Mouse (Mus musculus) neural tube, embryonic 15.5 days (tissue): ENCODE results near the gene Cnn1. TPM values are rescaled to one million over a fixed set of nuclear protein-coding genes. Genes with fewer than 3 reads are reported as not detected.

Source experiments
- ATAC-seq: fragments of 200-750 bp; cut with Nextera tagmentation; 2 replicates; pipeline ENCODE4 v1.8.0; 2017; ENCODE audit warnings: mild to moderate bottlenecking, moderate TSS enrichment, moderate library complexity; ENCODE audit not compliant: low FRiP score
- H3K27ac ChIP-seq: fragments of 300-500 bp; sonication (generic); replicated peaks from 2 replicates; pipeline ENCODE4 v1.5.1; 2015; ENCODE audit warnings: mild to moderate bottlenecking, inconsistent platforms
- H3K27me3 ChIP-seq: fragments of 300-500 bp; sonication (generic); replicated peaks from 2 replicates; pipeline ENCODE4 v1.6.1; 2015; ENCODE audit warnings: inconsistent platforms
- H3K36me3 ChIP-seq: fragments of 300-500 bp; sonication (generic); 2 replicates; pipeline ENCODE4 v1.6.1; 2015; ENCODE audit warnings: inconsistent platforms
- H3K4me1 ChIP-seq: fragments of 300-500 bp; sonication (generic); 2 replicates; pipeline ENCODE4 v1.6.1; 2015; ENCODE audit warnings: inconsistent platforms
- H3K4me2 ChIP-seq: fragments of 300-500 bp; sonication (generic); 2 replicates; pipeline ENCODE4 v1.6.1; 2015; ENCODE audit warnings: inconsistent platforms, mild to moderate bottlenecking, moderate library complexity
- H3K4me3 ChIP-seq: fragments of 300-500 bp; sonication (generic); replicated peaks from 2 replicates; pipeline ENCODE4 v1.5.1; 2015; ENCODE audit warnings: mild to moderate bottlenecking, inconsistent platforms
- H3K9ac ChIP-seq: fragments of 300-500 bp; sonication (generic); replicated peaks from 2 replicates; pipeline ENCODE4 v1.6.1; 2015; ENCODE audit warnings: mild to moderate bottlenecking, inconsistent platforms
- H3K9me3 ChIP-seq: fragments of 300-500 bp; sonication (generic); replicated peaks from 2 replicates; pipeline ENCODE4 v1.6.1; 2016; ENCODE audit warnings: inconsistent platforms
- WGBS: fragments of 180-500 bp; shearing (Covaris S2); methylation state at CpG from one replicate; pipeline ENCODE4 v1.1.7; 2015; ENCODE audit warnings: mixed read lengths; 5-methylcytosine and 5-hydroxymethylcytosine counted together
- polyA plus RNA-seq: library from polyadenylated mRNA; unstranded; fragments of >200 nt; fragmentation: Nextera tagmentation; extraction: Ambion mirVana; gene quantifications from 2 replicates; pipeline ENCODE4 v1.2.1, GENCODE M21; 2015

Gene Cnn1
- 0.84 and 34.2 TPM in 2 replicates for polyA plus RNA-seq

- Histone ChIP-seq H3K27me3 (peaks cover 48% of the 10 kb centered on the region), H3K27ac (no peak within 1 kb of the TSS), H3K4me3 (no peak within 1 kb of the TSS), H3K4me2 (no peak within 1 kb of the TSS; the same call in 1 of the 2 replicates), H3K9ac (no peak within 1 kb of the TSS), H3K36me3 (no peaks in the 10 kb centered on the region), H3K9me3 (no peaks in the 10 kb centered on the region), H3K4me1 (peaks cover 13% of the 10 kb centered on the region)
- 5% methylated on average over 14 of the region's 14 CpGs for WGBS
- ATAC-seq, result no peak
Measured at GRCm38 (mm10) chr9:22098993-22099696, at the start of gene Cnn1. Gene Cnn1, plus strand, starts transcription at chr9:22099216.

- H3K27ac ChIP-seq, result peak overlapping the region; percentile 90
- 62% methylated on average over 11 of the region's 11 CpGs for WGBS
Measured at GRCm38 (mm10) chr9:22049315-22049714, 49.7 kb upstream of the Cnn1 start.

GRCm38 (mm10) chr9:22049721-22050270, 49.2 kb upstream of the Cnn1 start:
- 25% methylated on average over 4 of the region's 4 CpGs for WGBS
- Histone ChIP-seq H3K27me3 (no peaks in the 10 kb centered on the region; the same call in 1 of the 2 replicates), H3K4me3 (peak overlapping the region; percentile 88), H3K9ac (peak overlapping the region; percentile 97), H3K4me2 (peak overlapping the region; percentile 76), H3K4me1 (peaks cover 54% of the 10 kb centered on the region), H3K36me3 (no peaks in the 10 kb centered on the region; the same call in 1 of the 2 replicates), H3K9me3 (no peaks in the 10 kb centered on the region), H3K27ac (peak overlapping the region; percentile 90)
- ATAC-seq, result no peak

More at GRCm38 (mm10) chr9:22049315-22049714, 49.7 kb upstream of the Cnn1 start:
- Histone ChIP-seq H3K9me3 (no peaks in the 10 kb centered on the region), H3K4me1 (peaks cover 49% of the 10 kb centered on the region), H3K36me3 (no peaks in the 10 kb centered on the region; the same call in 1 of the 2 replicates), H3K27me3 (no peaks in the 10 kb centered on the region; the same call in 1 of the 2 replicates), H3K4me3 (peak overlapping the region; percentile 88), H3K4me2 (peak overlapping the region; percentile 76), H3K9ac (peak overlapping the region; percentile 97)
- ATAC-seq, result no peak

- H3K4me2 ChIP-seq, result peak overlapping the region; percentile 76
- H3K9me3 ChIP-seq, result no peaks in the 10 kb centered on the region
- peak overlapping the region; percentile 97 for H3K9ac ChIP-seq
- H3K4me1 ChIP-seq, result peaks cover 57% of the 10 kb centered on the region
- H3K27ac ChIP-seq, result peak overlapping the region; percentile 90
- peak overlapping the region; percentile 88 for H3K4me3 ChIP-seq
- peak; percentile 25 for ATAC-seq
- H3K36me3 ChIP-seq, result no peaks in the 10 kb centered on the region; the same call in 1 of the 2 replicates
- no peaks in the 10 kb centered on the region; the same call in 1 of the 2 replicates for H3K27me3 ChIP-seq
- 1% methylated on average over 31 of the region's 43 CpGs for WGBS
Measured at GRCm38 (mm10) chr9:22050351-22050889, 48.6 kb upstream of the Cnn1 start.

GRCm38 (mm10) chr9:22051161-22051957, 47.7 kb upstream of the Cnn1 start:
- Histone ChIP-seq H3K4me1 (peaks cover 57% of the 10 kb centered on the region), H3K4me3 (peak overlapping the region; percentile 88), H3K4me2 (peak overlapping the region; percentile 76), H3K27ac (peak overlapping the region; percentile 90), H3K9ac (peak overlapping the region; percentile 97), H3K36me3 (no peaks in the 10 kb centered on the region), H3K27me3 (no peaks in the 10 kb centered on the region; the same call in 1 of the 2 replicates), H3K9me3 (no peaks in the 10 kb centered on the region)
- 0% methylated on average over 65 of the region's 67 CpGs for WGBS
- peak; percentile 49 for ATAC-seq

- Histone ChIP-seq H3K9me3 (no peaks in the 10 kb centered on the region), H3K27me3 (no peaks in the 10 kb centered on the region; the same call in 1 of the 2 replicates), H3K27ac (peak within 1 kb of the TSS; percentile 90), H3K9ac (peak within 1 kb of the TSS; percentile 97), H3K4me3 (peak within 1 kb of the TSS; percentile 88), H3K36me3 (peaks cover under 1% of the 10 kb centered on the region), H3K4me1 (peaks cover 53% of the 10 kb centered on the region), H3K4me2 (peak within 1 kb of the TSS; percentile 76)
- under 1% methylated on average over 21 of the region's 28 CpGs for WGBS
- ATAC-seq, result peak; percentile 78
Measured at GRCm38 (mm10) chr9:22051958-22052254, 47.1 kb upstream of the Cnn1 start, which contains the start of gene Elavl3. Gene Elavl3, minus strand, starts transcription at chr9:22052023.

GRCm38 (mm10) chr9:22053657-22054056, 45.4 kb upstream of the Cnn1 start:
- H3K9me3 ChIP-seq, result no peaks in the 10 kb centered on the region
- 38% methylated on average over 6 of the region's 7 CpGs for WGBS
- no peak overlapping the region for H3K9ac ChIP-seq
- no peak overlapping the region for H3K4me3 ChIP-seq
- peaks cover 36% of the 10 kb centered on the region for H3K4me1 ChIP-seq
- H3K4me2 ChIP-seq, result no peak overlapping the region
- H3K27me3 ChIP-seq, result no peaks in the 10 kb centered on the region; the same call in 1 of the 2 replicates
- H3K36me3 ChIP-seq, result peaks cover 17% of the 10 kb centered on the region
- no peak overlapping the region for H3K27ac ChIP-seq
- ATAC-seq, result no peak

- Histone ChIP-seq H3K9me3 (no peaks in the 10 kb centered on the region), H3K9ac (no peak overlapping the region; the same call in 1 of the 2 replicates), H3K27ac (peak overlapping the region; percentile 37; the same call in 1 of the 2 replicates), H3K27me3 (no peaks in the 10 kb centered on the region; the same call in 1 of the 2 replicates), H3K4me2 (peak overlapping the region; percentile 64), H3K36me3 (peaks cover 22% of the 10 kb centered on the region), H3K4me3 (peak overlapping the region; percentile 34), H3K4me1 (peaks cover 27% of the 10 kb centered on the region)
- peak; percentile 46 for ATAC-seq
- 2% methylated on average over 32 of the region's 32 CpGs for WGBS
Measured at GRCm38 (mm10) chr9:22054411-22055076, 44.5 kb upstream of the Cnn1 start.

- no peaks in the 10 kb centered on the region; the same call in 1 of the 2 replicates for H3K27me3 ChIP-seq
- no peak overlapping the region for H3K4me3 ChIP-seq
- ATAC-seq, result no peak
- no peak overlapping the region for H3K27ac ChIP-seq
- 39% methylated on average over 29 of the region's 29 CpGs for WGBS
- H3K9ac ChIP-seq, result no peak overlapping the region
- H3K36me3 ChIP-seq, result peaks cover 25% of the 10 kb centered on the region
- peaks cover 16% of the 10 kb centered on the region for H3K4me1 ChIP-seq
- no peak overlapping the region for H3K4me2 ChIP-seq
- H3K9me3 ChIP-seq, result no peaks in the 10 kb centered on the region
Measured at GRCm38 (mm10) chr9:22055713-22056112, 43.3 kb upstream of the Cnn1 start.

- no peaks in the 10 kb centered on the region for H3K9me3 ChIP-seq
- WGBS, result 80% methylated on average over 9 of the region's 9 CpGs
- H3K4me3 ChIP-seq, result no peak overlapping the region
- peaks cover 16% of the 10 kb centered on the region for H3K4me1 ChIP-seq
- no peak overlapping the region for H3K4me2 ChIP-seq
- no peak overlapping the region for H3K27ac ChIP-seq
- H3K36me3 ChIP-seq, result peaks cover 31% of the 10 kb centered on the region
- no peak for ATAC-seq
- H3K9ac ChIP-seq, result no peak overlapping the region
- H3K27me3 ChIP-seq, result no peaks in the 10 kb centered on the region; the same call in 1 of the 2 replicates
Measured at GRCm38 (mm10) chr9:22056303-22056910, 42.6 kb upstream of the Cnn1 start.
